Mouse (Mus musculus) kidney, embryonic 14.5 days (tissue): ENCODE results near the gene Nr1i3. TPM values are rescaled to one million over a fixed set of nuclear protein-coding genes. Genes with fewer than 3 reads are reported as not detected.
A peak's percentile ranks its signal among the peaks of the same experiment; 100 is the strongest.

Experiments used
- ATAC-seq: fragments of 200-750 bp; cut with Nextera tagmentation; 2 replicates; pipeline ENCODE4 v1.8.0; 2017; ENCODE audit warnings: moderate number of reproducible peaks, mild to moderate bottlenecking, moderate TSS enrichment, moderate library complexity; ENCODE audit not compliant: low FRiP score, low TSS enrichment
- H3K27ac ChIP-seq: fragments of 300-500 bp; sonication (generic); 2 replicates; pipeline ENCODE4 v1.5.1; 2014; ENCODE audit warnings: low read depth, mild to moderate bottlenecking, low read length, moderate library complexity, mixed read lengths
- H3K27me3 ChIP-seq: fragments of 300-500 bp; sonication (generic); 2 replicates; pipeline ENCODE4 v1.6.1; 2014; ENCODE audit warnings: mild to moderate bottlenecking, low read length; ENCODE audit not compliant: control insufficient read depth, insufficient read depth
- H3K36me3 ChIP-seq: fragments of 300-500 bp; sonication (generic); 2 replicates; pipeline ENCODE4 v1.6.1; 2014; ENCODE audit warnings: low read length, mixed read lengths; ENCODE audit not compliant: control insufficient read depth, insufficient read depth
- H3K4me1 ChIP-seq: fragments of 300-500 bp; sonication (generic); 2 replicates; pipeline ENCODE4 v1.6.1; 2014; ENCODE audit warnings: low read length, mixed read lengths; ENCODE audit not compliant: control insufficient read depth, insufficient read depth
- H3K4me2 ChIP-seq: fragments of 300-500 bp; sonication (generic); replicated peaks from 2 replicates; pipeline ENCODE4 v1.6.1; 2014; ENCODE audit warnings: low read depth, mild to moderate bottlenecking, low read length
- H3K4me3 ChIP-seq: fragments of 300-500 bp; sonication (generic); 2 replicates; pipeline ENCODE4 v1.5.1; 2014; ENCODE audit warnings: mild to moderate bottlenecking, low read length
- H3K9ac ChIP-seq: fragments of 300-500 bp; sonication (generic); 2 replicates; pipeline ENCODE4 v1.6.1; 2014; ENCODE audit warnings: low read depth, mild to moderate bottlenecking, low read length, moderate library complexity
- H3K9me3 ChIP-seq: fragments of 300-500 bp; sonication (generic); 2 replicates; pipeline ENCODE4 v1.6.1; 2016; ENCODE audit warnings: low read length; ENCODE audit not compliant: control insufficient read depth
- WGBS: fragments of 180-500 bp; shearing (Covaris S2); extraction: QIAGEN DNeasy Blood & Tissue Kit; methylation state at CpG from one replicate; pipeline ENCODE4 v1.1.7; 2014; 5-methylcytosine and 5-hydroxymethylcytosine counted together
- polyA plus RNA-seq: library from polyadenylated mRNA; unstranded; fragments of >200 nt; fragmentation: Nextera tagmentation; extraction: Ambion mirVana; gene quantifications from 2 replicates; pipeline ENCODE4 v1.2.1, GENCODE M21; 2014

Gene Nr1i3
- polyA plus RNA-seq, 1 experiment from 2014 or later, result 0.27 TPM

DNA sequence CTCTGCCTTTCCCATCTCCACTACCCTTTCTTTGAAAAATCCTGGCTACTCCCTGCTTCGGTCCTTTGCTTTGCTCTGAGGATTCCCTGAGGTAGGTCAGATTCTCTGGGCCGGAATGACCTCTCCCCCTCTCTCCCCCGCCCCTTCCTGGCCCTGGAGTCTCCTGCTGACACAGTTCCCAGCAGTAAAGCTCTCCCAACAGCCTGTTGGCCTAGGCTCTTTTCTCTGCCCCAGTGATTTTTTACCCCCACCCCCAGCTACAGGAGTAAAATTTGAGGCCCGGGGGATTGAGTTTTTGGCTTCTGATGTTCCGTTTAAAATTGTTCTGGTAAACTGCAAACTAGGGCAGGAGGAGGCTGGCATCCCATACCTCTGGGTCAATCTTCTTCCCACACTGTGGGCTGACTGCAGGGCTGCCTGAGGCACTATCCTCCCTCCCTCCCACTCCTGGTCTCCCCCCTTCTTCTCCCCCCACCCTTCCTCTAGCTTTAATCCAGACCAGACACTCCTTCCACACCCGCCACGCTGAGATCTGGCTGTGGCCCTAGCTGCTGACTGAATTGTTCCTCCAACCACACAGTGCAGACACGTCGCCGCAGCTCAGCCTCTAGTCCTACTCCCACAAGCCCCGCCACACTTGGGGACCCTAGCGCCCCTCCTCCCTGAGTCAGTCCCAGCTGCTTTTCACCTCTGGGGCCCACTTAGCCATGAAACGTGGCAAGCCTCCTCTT, 38.0 kb downstream of the Nr1i3 start:
- Histone ChIP-seq H3K9me3 (no peaks in the 10 kb centered on the region), H3K36me3 (peaks cover 6% of the 10 kb centered on the region), H3K9ac (peak overlapping the region; percentile 54; the same call in 1 of the 2 replicates), H3K27ac (peak overlapping the region; percentile 89), H3K27me3 (no peaks in the 10 kb centered on the region), H3K4me3 (peak overlapping the region; percentile 41), H3K4me2 (peak overlapping the region; percentile 66), H3K4me1 (peaks cover 33% of the 10 kb centered on the region)
- peak; percentile 29; the same call in 1 of the 2 replicates for ATAC-seq
- 2% methylated on average over 13 of the region's 13 CpGs for WGBS

DNA sequence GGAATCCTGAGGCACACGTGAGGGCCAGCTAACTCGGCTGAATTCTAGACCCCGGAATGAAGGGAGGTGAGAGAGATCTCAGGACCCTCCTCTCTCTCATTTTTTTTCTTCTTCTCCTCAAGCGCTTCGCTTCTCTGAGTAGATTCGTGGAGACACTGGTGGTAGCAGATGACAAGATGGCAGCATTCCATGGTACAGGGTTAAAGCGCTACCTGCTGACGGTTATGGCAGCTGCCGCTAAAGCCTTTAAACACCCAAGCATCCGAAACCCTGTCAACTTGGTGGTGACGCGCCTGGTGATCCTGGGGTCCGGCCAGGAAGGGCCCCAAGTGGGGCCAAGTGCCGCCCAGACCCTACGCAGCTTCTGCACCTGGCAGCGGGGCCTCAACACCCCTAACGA, 38.6 kb downstream of the Nr1i3 start:
- H3K27ac ChIP-seq, result peak overlapping the region; percentile 89; the same call in 1 of the 2 replicates
- H3K4me3 ChIP-seq, result peak overlapping the region; percentile 41; the same call in 1 of the 2 replicates
- ATAC-seq, result no peak
- peaks cover 6% of the 10 kb centered on the region for H3K36me3 ChIP-seq
- no peaks in the 10 kb centered on the region for H3K9me3 ChIP-seq
- WGBS, result 50% methylated on average over 17 of the region's 17 CpGs
- peak overlapping the region; percentile 66 for H3K4me2 ChIP-seq
- H3K27me3 ChIP-seq, result no peaks in the 10 kb centered on the region
- H3K9ac ChIP-seq, result no peak overlapping the region
- peaks cover 33% of the 10 kb centered on the region for H3K4me1 ChIP-seq

DNA sequence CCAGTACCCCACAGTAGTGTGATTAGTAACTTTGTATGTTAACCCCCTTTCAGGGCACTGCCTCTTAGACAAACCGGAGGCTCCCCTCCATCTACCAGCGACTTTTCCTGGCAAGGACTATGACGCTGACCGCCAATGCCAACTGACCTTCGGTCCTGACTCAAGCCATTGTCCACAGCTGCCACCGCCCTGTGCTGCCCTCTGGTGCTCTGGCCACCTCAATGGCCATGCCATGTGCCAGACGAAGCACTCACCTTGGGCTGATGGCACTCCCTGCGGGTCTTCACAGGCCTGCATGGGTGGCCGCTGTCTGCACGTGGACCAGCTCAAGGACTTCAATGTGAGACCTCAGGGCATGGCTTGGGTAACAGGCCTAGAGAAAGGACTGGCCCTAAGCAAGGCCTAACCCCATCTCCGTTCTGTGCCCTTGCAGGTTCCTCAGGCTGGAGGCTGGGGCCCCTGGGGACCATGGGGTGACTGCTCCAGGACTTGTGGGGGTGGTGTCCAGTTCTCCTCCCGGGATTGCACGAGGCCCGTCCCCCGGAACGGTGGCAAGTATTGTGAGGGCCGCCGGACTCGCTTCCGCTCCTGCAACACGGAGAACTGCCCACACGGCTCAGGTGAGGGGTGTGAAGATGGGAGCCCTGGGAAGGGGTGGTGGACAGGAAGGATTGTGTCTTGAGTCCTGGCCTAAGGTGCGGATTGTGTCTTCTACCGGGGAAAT, 42.5 kb downstream of the Nr1i3 start:
- Histone ChIP-seq H3K4me3 (no peak overlapping the region), H3K4me2 (no peak overlapping the region), H3K27ac (no peak overlapping the region), H3K36me3 (peaks cover 13% of the 10 kb centered on the region), H3K27me3 (no peaks in the 10 kb centered on the region), H3K4me1 (peaks cover 10% of the 10 kb centered on the region), H3K9me3 (no peaks in the 10 kb centered on the region), H3K9ac (no peak overlapping the region)
- WGBS, result 89% methylated on average over 24 of the region's 24 CpGs
- no peak for ATAC-seq

DNA sequence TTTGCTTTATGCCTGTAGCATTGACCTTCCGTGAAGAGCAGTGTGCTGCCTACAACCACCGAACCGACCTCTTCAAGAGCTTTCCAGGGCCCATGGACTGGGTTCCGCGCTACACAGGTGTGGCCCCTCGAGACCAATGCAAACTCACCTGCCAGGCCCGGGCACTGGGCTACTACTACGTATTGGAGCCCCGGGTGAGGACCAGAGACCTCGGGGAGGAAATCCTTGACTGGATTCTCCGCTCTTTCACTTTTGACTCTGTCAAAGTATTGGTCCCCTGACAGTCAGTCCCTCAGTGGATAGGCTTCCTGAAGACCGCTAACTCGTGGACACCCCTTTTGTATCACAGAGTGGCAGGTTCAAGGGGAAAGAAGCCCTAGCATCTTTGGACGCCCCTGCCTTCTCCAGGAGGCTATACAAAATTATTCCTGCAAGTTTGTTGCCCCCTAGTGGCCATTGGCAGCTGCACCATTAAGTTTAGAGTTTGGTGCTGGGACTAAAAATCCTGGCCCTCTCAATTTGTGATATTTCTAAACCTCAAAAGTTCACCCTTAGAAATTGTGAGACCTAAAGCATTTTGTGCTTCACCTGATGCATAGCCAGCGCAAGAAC, 43.3 kb downstream of the Nr1i3 start:
- Histone ChIP-seq H3K27ac (no peak overlapping the region), H3K9me3 (no peaks in the 10 kb centered on the region), H3K36me3 (peaks cover 13% of the 10 kb centered on the region), H3K4me3 (no peak overlapping the region), H3K9ac (no peak overlapping the region), H3K4me1 (peaks cover 11% of the 10 kb centered on the region; the same call in 1 of the 2 replicates), H3K27me3 (no peaks in the 10 kb centered on the region), H3K4me2 (no peak overlapping the region)
- no peak for ATAC-seq
- WGBS, result 71% methylated on average over 15 of the region's 15 CpGs

DNA sequence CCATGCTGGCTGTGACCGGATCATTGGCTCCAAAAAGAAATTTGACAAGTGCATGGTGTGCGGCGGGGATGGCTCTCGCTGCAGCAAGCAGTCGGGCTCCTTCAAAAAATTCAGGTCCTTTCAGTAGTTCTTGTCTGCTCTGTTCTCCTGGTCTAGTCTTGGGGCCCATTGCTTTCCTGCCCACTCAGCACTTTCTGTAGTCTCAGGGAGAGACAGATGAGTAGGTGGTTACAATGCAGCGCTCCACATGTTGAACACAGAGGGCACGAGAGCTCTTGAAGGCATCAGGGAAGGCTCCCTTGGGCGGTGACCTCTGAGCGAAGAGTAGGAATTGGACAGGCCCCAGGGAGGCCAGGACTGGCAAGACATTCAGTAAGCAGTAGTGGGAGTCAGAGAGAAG, 44.0 kb downstream of the Nr1i3 start:
- no peak overlapping the region for H3K4me3 ChIP-seq
- no peak for ATAC-seq
- no peak overlapping the region for H3K4me2 ChIP-seq
- H3K27me3 ChIP-seq, result no peaks in the 10 kb centered on the region
- peaks cover 12% of the 10 kb centered on the region; the same call in 1 of the 2 replicates for H3K4me1 ChIP-seq
- H3K9ac ChIP-seq, result no peak overlapping the region
- H3K9me3 ChIP-seq, result no peaks in the 10 kb centered on the region
- peaks cover 13% of the 10 kb centered on the region for H3K36me3 ChIP-seq
- 86% methylated on average over 9 of the region's 9 CpGs for WGBS
- H3K27ac ChIP-seq, result no peak overlapping the region

DNA sequence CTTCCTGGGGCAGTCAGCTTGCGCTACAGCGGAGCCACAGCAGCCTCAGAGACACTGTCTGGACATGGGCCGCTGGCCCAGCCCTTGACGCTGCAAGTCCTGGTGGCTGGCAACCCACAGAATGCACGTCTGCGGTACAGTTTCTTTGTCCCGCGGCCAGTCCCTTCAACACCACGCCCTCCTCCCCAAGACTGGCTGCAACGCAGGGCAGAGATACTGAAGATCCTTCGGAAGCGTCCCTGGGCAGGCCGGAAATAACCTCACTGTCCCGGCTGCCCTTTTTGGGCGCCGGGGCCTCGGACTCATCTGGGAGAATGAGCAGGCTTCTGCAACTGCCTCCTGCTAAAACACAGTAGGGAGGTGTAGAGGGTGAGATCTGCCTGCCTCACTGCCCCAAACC, 45.2 kb downstream of the Nr1i3 start:
- WGBS, result 82% methylated on average over 17 of the region's 17 CpGs
- no peak overlapping the region for H3K9ac ChIP-seq
- peaks cover 11% of the 10 kb centered on the region; the same call in 1 of the 2 replicates for H3K4me1 ChIP-seq
- H3K27me3 ChIP-seq, result no peaks in the 10 kb centered on the region
- H3K4me3 ChIP-seq, result no peak overlapping the region
- H3K4me2 ChIP-seq, result no peak overlapping the region
- ATAC-seq, result no peak
- H3K9me3 ChIP-seq, result no peaks in the 10 kb centered on the region
- H3K36me3 ChIP-seq, result peaks cover 11% of the 10 kb centered on the region
- H3K27ac ChIP-seq, result no peak overlapping the region

DNA sequence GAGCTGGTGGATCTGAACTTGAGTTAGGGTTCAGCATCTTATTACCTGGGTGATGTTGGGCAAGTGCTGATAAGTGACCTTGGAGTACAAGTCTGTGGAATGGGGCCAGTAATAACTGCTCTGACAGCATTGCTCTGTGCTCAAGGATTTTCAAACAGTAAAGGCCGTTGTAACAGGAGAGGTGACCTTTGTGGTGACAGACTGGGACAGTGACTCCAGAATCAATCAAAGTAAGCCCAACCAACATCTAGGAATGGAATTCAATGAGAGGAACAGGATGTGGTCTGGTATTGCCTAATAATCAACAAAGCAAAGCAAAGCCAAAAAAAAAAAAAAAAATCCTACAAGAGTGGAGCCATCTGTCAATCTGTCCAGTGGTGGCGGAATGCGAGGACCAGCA, 46.5 kb downstream of the Nr1i3 start:
- Histone ChIP-seq H3K4me1 (peaks cover 11% of the 10 kb centered on the region; the same call in 1 of the 2 replicates), H3K4me2 (no peak overlapping the region), H3K27ac (no peak overlapping the region), H3K4me3 (no peak overlapping the region), H3K27me3 (no peaks in the 10 kb centered on the region), H3K9me3 (no peaks in the 10 kb centered on the region), H3K9ac (no peak overlapping the region), H3K36me3 (peaks cover 7% of the 10 kb centered on the region)
- no peak for ATAC-seq
- 52% methylated on average over 3 of the region's 3 CpGs for WGBS

DNA sequence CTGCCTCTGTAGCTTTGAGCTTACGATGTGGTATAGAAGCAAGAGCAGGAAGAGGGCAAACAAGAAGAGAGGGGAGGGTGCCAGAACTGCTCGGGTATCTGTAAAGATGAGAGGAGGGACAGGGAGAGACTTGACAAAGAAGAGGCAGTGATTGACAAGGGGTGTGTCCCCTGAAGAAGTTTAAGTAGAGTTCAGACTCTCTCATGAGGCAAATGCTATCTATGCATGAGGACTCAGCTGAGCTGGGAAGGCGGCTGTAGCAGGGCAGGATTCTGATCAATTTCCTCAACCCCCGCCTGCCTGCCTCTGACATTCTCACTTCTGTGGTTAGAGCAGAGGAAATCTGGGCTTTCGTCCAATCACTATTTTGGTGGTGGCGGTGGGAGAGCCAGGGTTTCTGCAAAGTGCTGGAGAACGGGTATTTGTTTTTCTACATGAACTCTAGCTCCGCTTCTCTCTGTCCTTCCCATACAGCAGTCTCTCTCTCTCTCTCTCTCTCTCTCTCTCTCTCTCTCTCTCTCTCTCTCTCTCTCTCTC, 48.9 kb downstream of the Nr1i3 start:
- ATAC-seq, result peak; percentile 79
- H3K36me3 ChIP-seq, result peaks cover 7% of the 10 kb centered on the region
- peak overlapping the region; percentile 16 for H3K4me3 ChIP-seq
- no peaks in the 10 kb centered on the region for H3K9me3 ChIP-seq
- 9% methylated on average over 8 of the region's 8 CpGs for WGBS
- H3K4me2 ChIP-seq, result peak overlapping the region; percentile 38; the same call in 1 of the 2 replicates
- H3K4me1 ChIP-seq, result peaks cover 11% of the 10 kb centered on the region; the same call in 1 of the 2 replicates
- peak overlapping the region; percentile 44; the same call in 1 of the 2 replicates for H3K9ac ChIP-seq
- H3K27me3 ChIP-seq, result no peaks in the 10 kb centered on the region
- H3K27ac ChIP-seq, result peak overlapping the region; percentile 93
